Mouse (Mus musculus): ENCODE measurements at regions not wholly inside any gene's neighbourhood (a gene's known extent, or its start where the extent isn't known, plus 50 kb on each side); places are given as distances from the start of the nearest gene placed in this dataset.

DNA sequence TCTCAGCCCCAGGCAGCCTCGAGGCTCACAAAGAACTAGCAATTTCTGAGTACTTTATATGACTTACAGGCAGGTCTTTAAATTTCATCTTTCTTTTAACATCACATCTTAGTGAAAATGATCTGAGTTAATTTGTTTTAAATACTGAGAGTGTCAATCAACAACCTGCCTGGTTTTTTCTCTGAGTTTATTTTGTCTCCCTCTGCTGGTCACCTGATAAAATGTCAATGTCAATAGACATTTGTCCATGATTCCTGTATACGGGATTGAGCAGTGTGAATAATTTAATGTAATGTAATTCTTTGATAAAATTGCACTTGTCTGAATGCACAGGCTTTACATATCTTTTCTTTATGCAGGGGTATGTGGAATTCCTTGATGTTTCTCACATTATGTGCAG lies 1070.4 kb upstream of the Tacstd2 start:
- no peak for DNase-seq
